Mouse (Mus musculus): ENCODE results near the gene Grrp1. TPM values are rescaled to one million over a fixed set of nuclear protein-coding genes. Genes with fewer than 3 reads are reported as not detected.

The Grrp1 gene
- polyA plus RNA-seq, 1 experiment from 2014 or later: 6.8 TPM

DNA sequence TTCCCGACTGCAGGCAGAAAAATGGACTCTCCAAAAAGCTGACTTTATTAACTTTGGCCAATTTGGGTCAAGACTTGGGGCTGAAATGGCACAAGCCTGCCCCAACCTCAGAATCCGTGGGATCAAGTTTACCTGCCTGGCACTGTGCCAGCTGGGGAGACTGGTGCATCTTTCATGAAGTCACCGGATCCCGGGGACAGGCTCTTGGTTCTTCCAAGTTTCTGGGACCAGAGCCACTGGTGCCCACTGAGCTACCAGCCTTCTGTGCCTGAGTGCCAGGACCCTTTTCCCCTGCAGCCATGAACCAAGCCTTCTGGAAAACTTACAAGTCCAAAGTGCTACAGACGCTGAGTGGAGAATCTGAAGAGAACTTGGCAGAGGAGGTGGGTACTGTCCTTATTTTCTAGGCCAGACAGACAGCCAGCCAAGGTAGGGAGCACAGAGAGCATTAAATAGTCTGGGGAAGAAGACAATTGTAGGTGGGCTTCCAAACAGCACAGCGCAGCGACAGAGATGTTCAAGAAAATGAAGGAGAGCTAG lies 7.1 kb downstream of the Grrp1 start, which contains the start of gene Gm30191:
Gene Gm30191 (plus strand): TSS at position 217 of the 540 bp plus-strand sequence.
- H3K36me3 ChIP-seq (ENCODE audit: control insufficient read depth, insufficient read depth): no peaks in the 10 kb centered on the region; the same call in 1 of the 2 replicates
- peaks cover 4% of the 10 kb centered on the region; the same call in 1 of the 2 replicates for H3K4me1 ChIP-seq (replicated peaks; ENCODE audit: control insufficient read depth, insufficient read depth, low read length)
- H3K4me2 ChIP-seq (replicated peaks; ENCODE audit: low read depth): peak within 1 kb of the TSS; percentile 98
- H3K9ac ChIP-seq (ENCODE audit: low read depth, low read length): no peak within 1 kb of the TSS
- 65% methylated on average over 7 of the region's 7 CpGs for WGBS
- TF ChIP-seq CTCF (IDR thresholded peaks at IDR 0.05; ENCODE audit: low read depth): no peak
- H3K4me3 ChIP-seq (ENCODE audit: low read depth, low read length): peak within 1 kb of the TSS; percentile 74
- no peaks in the 10 kb centered on the region for H3K9me3 ChIP-seq (ENCODE audit: control insufficient read depth)
- H3K27me3 ChIP-seq (replicated peaks; ENCODE audit: control insufficient read depth, insufficient read depth, low read length): peaks cover 31% of the 10 kb centered on the region
- ATAC-seq: no peak
- no peak within 1 kb of the TSS for H3K27ac ChIP-seq (ENCODE audit: low read depth, low read length)

GRCm38 (mm10) chr4:134246256-134246655 lies 7.7 kb downstream of the Grrp1 start:
- no peaks in the 10 kb centered on the region; the same call in 1 of the 2 replicates for H3K36me3 ChIP-seq (ENCODE audit: control insufficient read depth, insufficient read depth)
- H3K27me3 ChIP-seq (replicated peaks; ENCODE audit: control insufficient read depth, insufficient read depth, low read length): peaks cover 26% of the 10 kb centered on the region
- H3K9ac ChIP-seq (ENCODE audit: low read depth, low read length): no peak overlapping the region
- no peaks in the 10 kb centered on the region for H3K9me3 ChIP-seq (ENCODE audit: control insufficient read depth)
- WGBS: 50% methylated on average over 4 of the region's 4 CpGs
- H3K27ac ChIP-seq (ENCODE audit: low read depth, low read length): no peak overlapping the region
- peaks cover 4% of the 10 kb centered on the region; the same call in 1 of the 2 replicates for H3K4me1 ChIP-seq (replicated peaks; ENCODE audit: control insufficient read depth, insufficient read depth, low read length)
- no peak for ATAC-seq
- no peak overlapping the region for H3K4me3 ChIP-seq (ENCODE audit: low read depth, low read length)
- no peak for TF ChIP-seq CTCF (IDR thresholded peaks at IDR 0.05; ENCODE audit: low read depth)
- H3K4me2 ChIP-seq (replicated peaks; ENCODE audit: low read depth): no peak overlapping the region

DNA sequence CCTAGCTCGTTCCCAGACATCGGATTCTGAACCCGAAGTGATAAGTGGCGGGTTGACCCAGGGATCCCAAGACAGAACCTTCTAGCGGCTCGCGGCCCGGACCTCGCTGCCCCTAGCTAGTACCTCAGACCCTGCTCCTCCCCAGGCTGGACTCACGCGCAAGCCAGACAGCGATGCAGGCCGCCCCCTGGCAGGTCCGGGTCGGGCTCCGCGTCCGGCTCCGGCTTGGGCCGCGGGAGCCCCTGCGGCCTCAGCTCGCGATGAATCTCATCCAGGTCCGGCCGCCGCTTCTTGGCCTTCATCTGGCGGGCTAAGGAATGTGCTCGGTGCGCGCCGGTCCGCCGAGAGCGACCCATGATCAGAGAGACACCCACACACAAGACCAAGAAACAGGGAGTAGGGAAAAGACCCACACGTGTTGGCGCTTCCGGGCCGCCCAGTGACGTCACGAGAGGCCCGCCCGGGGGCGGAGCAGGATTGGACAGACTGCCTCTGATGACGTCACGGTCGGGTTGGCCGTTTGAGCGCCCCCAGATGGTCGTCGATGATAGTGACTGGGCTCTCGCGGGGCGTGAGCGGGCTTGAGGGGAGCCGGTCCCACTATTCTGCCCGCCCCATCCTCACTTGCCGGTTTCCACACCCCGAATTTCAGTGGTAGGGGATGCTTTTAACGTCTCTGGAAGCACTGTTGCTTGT lies 8.6 kb downstream of the Grrp1 start, which contains the start of gene Zfp593:
Gene Zfp593 (minus strand): TSS at position 445 of the 696 bp plus-strand sequence.
- Histone ChIP-seq H3K27ac (ENCODE audit: low read depth, low read length) (peak within 1 kb of the TSS; percentile 64; the same call in 1 of the 2 replicates), H3K4me3 (ENCODE audit: low read depth, low read length) (peak within 1 kb of the TSS; percentile 74), H3K4me2 (replicated peaks; ENCODE audit: low read depth) (peak within 1 kb of the TSS; percentile 98), H3K4me1 (replicated peaks; ENCODE audit: control insufficient read depth, insufficient read depth, low read length) (peaks cover 4% of the 10 kb centered on the region; the same call in 1 of the 2 replicates), H3K27me3 (replicated peaks; ENCODE audit: control insufficient read depth, insufficient read depth, low read length) (peaks cover 16% of the 10 kb centered on the region), H3K9ac (ENCODE audit: low read depth, low read length) (peak within 1 kb of the TSS; percentile 71), H3K36me3 (ENCODE audit: control insufficient read depth, insufficient read depth) (no peaks in the 10 kb centered on the region; the same call in 1 of the 2 replicates), H3K9me3 (ENCODE audit: control insufficient read depth) (no peaks in the 10 kb centered on the region)
- peak; percentile 91 for TF ChIP-seq CTCF (IDR thresholded peaks at IDR 0.05; ENCODE audit: low read depth)
- under 1% methylated on average over 60 of the region's 60 CpGs for WGBS
- peak; percentile 65 for ATAC-seq

DNA sequence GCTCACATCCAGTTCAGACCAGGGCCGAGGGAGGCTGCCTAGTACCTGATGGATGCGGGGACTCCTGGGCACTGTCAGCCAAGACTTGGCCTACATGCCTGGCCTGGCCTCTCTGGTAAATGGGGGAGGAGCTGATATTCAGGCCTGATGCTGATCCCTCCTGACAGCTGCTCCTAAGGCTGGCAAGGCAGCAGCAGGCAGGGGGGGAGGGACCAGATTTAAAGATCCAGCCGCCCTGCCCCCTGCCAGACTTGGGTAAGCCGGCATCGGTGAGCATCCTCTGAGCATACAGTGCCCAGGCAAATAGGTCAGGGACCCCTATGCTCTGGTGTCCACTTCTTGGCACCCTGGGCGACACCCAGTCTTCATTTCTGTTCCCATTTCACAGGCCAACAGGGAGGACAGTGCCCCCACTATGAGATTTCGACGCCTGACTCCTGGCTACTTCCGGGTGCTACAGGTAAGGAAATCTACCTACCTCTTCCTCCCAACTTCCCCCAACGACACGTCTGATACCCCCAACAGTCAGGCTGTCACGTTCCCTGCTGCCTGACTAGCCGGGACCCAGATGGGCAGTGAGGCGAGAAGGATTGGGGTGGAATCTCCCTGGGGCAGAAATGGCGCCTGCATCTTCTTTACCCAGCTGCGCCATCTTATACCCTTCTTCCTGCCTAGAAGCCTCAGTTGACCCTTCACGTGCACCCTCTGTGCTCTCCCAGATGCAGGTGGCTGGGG lies 10.2 kb downstream of the Grrp1 start, which contains the start of gene E130218I03Rik:
Gene E130218I03Rik (plus strand): TSS at position 147 of the 735 bp plus-strand sequence.
- peaks cover 4% of the 10 kb centered on the region; the same call in 1 of the 2 replicates for H3K4me1 ChIP-seq (replicated peaks; ENCODE audit: control insufficient read depth, insufficient read depth, low read length)
- H3K27me3 ChIP-seq (replicated peaks; ENCODE audit: control insufficient read depth, insufficient read depth, low read length): peaks cover 9% of the 10 kb centered on the region; the same call in 1 of the 2 replicates
- no peak for TF ChIP-seq CTCF (IDR thresholded peaks at IDR 0.05; ENCODE audit: low read depth)
- H3K36me3 ChIP-seq (ENCODE audit: control insufficient read depth, insufficient read depth): no peaks in the 10 kb centered on the region; the same call in 1 of the 2 replicates
- peak within 1 kb of the TSS; percentile 98; the same call in 1 of the 2 replicates for H3K4me2 ChIP-seq (replicated peaks; ENCODE audit: low read depth)
- no peak for ATAC-seq
- no peak within 1 kb of the TSS for H3K9ac ChIP-seq (ENCODE audit: low read depth, low read length)
- H3K9me3 ChIP-seq (ENCODE audit: control insufficient read depth): no peaks in the 10 kb centered on the region
- WGBS: 94% methylated on average over 17 of the region's 17 CpGs
- H3K27ac ChIP-seq (ENCODE audit: low read depth, low read length): no peak within 1 kb of the TSS
- H3K4me3 ChIP-seq (ENCODE audit: low read depth, low read length): no peak within 1 kb of the TSS

GRCm38 (mm10) chr4:134238686-134239085 lies 15.2 kb downstream of the Grrp1 start:
- Histone ChIP-seq H3K9ac (ENCODE audit: low read depth, low read length) (no peak overlapping the region; the same call in 1 of the 2 replicates), H3K36me3 (ENCODE audit: control insufficient read depth, insufficient read depth) (peaks cover 10% of the 10 kb centered on the region; the same call in 1 of the 2 replicates), H3K27ac (ENCODE audit: low read depth, low read length) (peak overlapping the region; percentile 87), H3K9me3 (ENCODE audit: control insufficient read depth) (no peaks in the 10 kb centered on the region), H3K27me3 (replicated peaks; ENCODE audit: control insufficient read depth, insufficient read depth, low read length) (no peaks in the 10 kb centered on the region), H3K4me3 (ENCODE audit: low read depth, low read length) (peak overlapping the region; percentile 60), H3K4me2 (replicated peaks; ENCODE audit: low read depth) (peak overlapping the region; percentile 66), H3K4me1 (replicated peaks; ENCODE audit: control insufficient read depth, insufficient read depth, low read length) (no peaks in the 10 kb centered on the region; the same call in 1 of the 2 replicates)
- peak; percentile 6 for ATAC-seq
- peak; percentile 24; the same call in 1 of the 2 replicates for TF ChIP-seq CTCF (IDR thresholded peaks at IDR 0.05; ENCODE audit: low read depth)
- 8% methylated on average over 10 of the region's 10 CpGs for WGBS

Measured in intestine, postnatal 0 days (tissue).